Mouse (Mus musculus): ENCODE data around the gene Smco1. TPM values are rescaled to one million over a fixed set of nuclear protein-coding genes. Genes with fewer than 3 reads are reported as not detected.

Smco1 gene
- polyA plus RNA-seq, 1 experiment, result 0.06 TPM

DNA sequence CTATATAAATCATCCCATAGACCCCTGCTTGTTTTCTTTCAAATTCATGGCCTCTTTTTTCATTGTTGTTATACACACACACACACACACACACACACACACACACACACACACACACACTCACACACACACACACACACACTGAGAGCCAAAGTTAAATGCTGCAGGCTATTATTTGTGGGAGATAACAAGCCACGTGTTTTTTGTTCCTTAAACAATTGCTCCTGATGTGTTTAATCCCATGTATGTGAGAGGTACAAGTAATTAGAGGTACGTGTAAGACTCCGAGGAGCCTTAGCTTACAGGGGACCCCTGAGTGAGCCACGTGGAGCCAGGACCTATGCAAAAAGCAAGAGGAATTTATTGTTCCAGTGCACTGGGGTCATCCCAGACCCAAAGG is 40.7 kb downstream of the Smco1 start:
- H3K27ac ChIP-seq (ENCODE audit: insufficient read depth, low read depth, low read length), result peak overlapping the region; percentile 20; the same call in 1 of the 2 replicates
- no peak overlapping the region for H3K4me3 ChIP-seq (ENCODE audit: insufficient read depth, low read depth, low read length)
- no peak for DNase-seq
- WGBS, result 72% methylated on average over 4 of the region's 4 CpGs
- peaks cover 3% of the 10 kb centered on the region; the same call in 1 of the 2 replicates for H3K4me1 ChIP-seq (ENCODE audit: control insufficient read depth, insufficient read depth, low read length)
- no peak for TF ChIP-seq POLR2A (IDR thresholded peaks at IDR 0.05; ENCODE audit: low read depth, low read length)
- TF ChIP-seq CTCF (conservative IDR thresholded peaks at IDR 0.05; ENCODE audit: insufficient read depth, insufficient read length, low read depth, low read length), result no peak
- H3K36me3 ChIP-seq (ENCODE audit: control insufficient read depth, insufficient read depth, low read length), result no peaks in the 10 kb centered on the region
- no peaks in the 10 kb centered on the region for H3K27me3 ChIP-seq (replicated peaks; ENCODE audit: control insufficient read depth, insufficient read depth, low read length)

- WGBS, result 20% methylated on average over 5 of the region's 5 CpGs
- peak; percentile 54 for DNase-seq
- Histone ChIP-seq H3K36me3 (ENCODE audit: control insufficient read depth, insufficient read depth, low read length) (no peaks in the 10 kb centered on the region), H3K27me3 (replicated peaks; ENCODE audit: control insufficient read depth, insufficient read depth, low read length) (no peaks in the 10 kb centered on the region), H3K4me1 (ENCODE audit: control insufficient read depth, insufficient read depth, low read length) (peaks cover 3% of the 10 kb centered on the region; the same call in 1 of the 2 replicates), H3K27ac (ENCODE audit: insufficient read depth, low read depth, low read length) (peak overlapping the region; percentile 40; the same call in 1 of the 2 replicates), H3K4me3 (ENCODE audit: insufficient read depth, low read depth, low read length) (no peak overlapping the region)
- TF ChIP-seq CTCF (conservative IDR thresholded peaks at IDR 0.05; ENCODE audit: insufficient read depth, insufficient read length, low read depth, low read length) (no peak), POLR2A (IDR thresholded peaks at IDR 0.05; ENCODE audit: low read depth, low read length) (no peak)
Measured at GRCm38 (mm10) chr16:32312386-32312785, 41.1 kb downstream of the Smco1 start.

GRCm38 (mm10) chr16:32312859-32313258 is 41.6 kb downstream of the Smco1 start:
- Histone ChIP-seq H3K27ac (ENCODE audit: insufficient read depth, low read depth, low read length) (peak overlapping the region; percentile 40; the same call in 1 of the 2 replicates), H3K4me3 (ENCODE audit: insufficient read depth, low read depth, low read length) (no peak overlapping the region), H3K36me3 (ENCODE audit: control insufficient read depth, insufficient read depth, low read length) (no peaks in the 10 kb centered on the region), H3K4me1 (ENCODE audit: control insufficient read depth, insufficient read depth, low read length) (peaks cover 3% of the 10 kb centered on the region; the same call in 1 of the 2 replicates), H3K27me3 (replicated peaks; ENCODE audit: control insufficient read depth, insufficient read depth, low read length) (no peaks in the 10 kb centered on the region)
- peak; percentile 37 for DNase-seq
- no peak for TF ChIP-seq POLR2A (IDR thresholded peaks at IDR 0.05; ENCODE audit: low read depth, low read length)
- no peak for TF ChIP-seq CTCF (conservative IDR thresholded peaks at IDR 0.05; ENCODE audit: insufficient read depth, insufficient read length, low read depth, low read length)
- WGBS, result 58% methylated on average over 4 of the region's 4 CpGs

DNA sequence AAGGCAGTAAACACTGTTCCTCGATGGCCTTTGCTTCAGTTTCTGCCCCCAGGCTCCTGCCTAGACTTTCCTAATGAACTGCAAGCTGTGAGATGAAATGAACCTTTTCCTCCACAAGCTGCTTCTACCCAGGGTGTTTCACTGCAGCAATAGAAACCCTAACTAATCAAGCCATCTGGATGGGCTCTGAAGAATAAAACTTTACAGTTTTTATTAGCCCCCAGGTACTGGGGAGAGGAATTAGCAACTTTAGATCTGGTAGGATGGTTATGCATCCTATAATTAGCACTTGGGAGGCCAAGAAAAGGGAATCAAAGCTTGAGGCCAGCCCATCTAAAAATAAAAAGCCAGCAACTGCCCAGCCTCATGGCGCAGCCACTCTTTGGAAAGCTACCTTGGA is 45.3 kb downstream of the Smco1 start:
- no peaks in the 10 kb centered on the region for H3K27me3 ChIP-seq (replicated peaks; ENCODE audit: control insufficient read depth, insufficient read depth, low read length)
- no peak overlapping the region for H3K27ac ChIP-seq (ENCODE audit: insufficient read depth, low read depth, low read length)
- 61% methylated on average over 2 of the region's 2 CpGs for WGBS
- H3K4me1 ChIP-seq (ENCODE audit: control insufficient read depth, insufficient read depth, low read length), result peaks cover 3% of the 10 kb centered on the region; the same call in 1 of the 2 replicates
- H3K36me3 ChIP-seq (ENCODE audit: control insufficient read depth, insufficient read depth, low read length), result no peaks in the 10 kb centered on the region
- no peak overlapping the region for H3K4me3 ChIP-seq (ENCODE audit: insufficient read depth, low read depth, low read length)
- TF ChIP-seq CTCF (conservative IDR thresholded peaks at IDR 0.05; ENCODE audit: insufficient read depth, insufficient read length, low read depth, low read length), result no peak
- no peak for TF ChIP-seq POLR2A (IDR thresholded peaks at IDR 0.05; ENCODE audit: low read depth, low read length)
- DNase-seq, result no peak

- TF ChIP-seq POLR2A (IDR thresholded peaks at IDR 0.05; ENCODE audit: low read depth, low read length) (no peak), CTCF (conservative IDR thresholded peaks at IDR 0.05; ENCODE audit: insufficient read depth, insufficient read length, low read depth, low read length) (no peak)
- no peaks in the 10 kb centered on the region for H3K27me3 ChIP-seq (replicated peaks; ENCODE audit: control insufficient read depth, insufficient read depth, low read length)
- H3K4me3 ChIP-seq (ENCODE audit: insufficient read depth, low read depth, low read length), result no peak overlapping the region
- H3K4me1 ChIP-seq (ENCODE audit: control insufficient read depth, insufficient read depth, low read length), result no peaks in the 10 kb centered on the region
- H3K36me3 ChIP-seq (ENCODE audit: control insufficient read depth, insufficient read depth, low read length), result no peaks in the 10 kb centered on the region
- WGBS, result 31% methylated on average over 7 of the region's 7 CpGs
- no peak overlapping the region for H3K27ac ChIP-seq (ENCODE audit: insufficient read depth, low read depth, low read length)
- no peak for DNase-seq
Measured at GRCm38 (mm10) chr16:32323953-32324352, 52.7 kb downstream of the Smco1 start.

Other genes with a start within 250 kb of the Smco1 start
- 15.7 and 18.3 TPM in 2 replicates for gene Pak2, start 192.1 kb upstream of the Smco1 start, polyA plus RNA-seq (2012; rRNA removed)
- gene Pigx, start 171.7 kb upstream of the Smco1 start, polyA plus RNA-seq (2012; rRNA removed), result 29.0 and 33.2 TPM in 2 replicates
- 17.2 and 18.9 TPM in 2 replicates for gene Cep19, start 171.7 kb upstream of the Smco1 start, polyA plus RNA-seq (2012; rRNA removed)
- gene Nrros, start 105.9 kb upstream of the Smco1 start, polyA plus RNA-seq (2012; rRNA removed), result 7.9 and 11.6 TPM in 2 replicates
- gene Bex6, start 91.6 kb upstream of the Smco1 start, polyA plus RNA-seq (2012; rRNA removed), result not detected in 2 replicates
- gene Fbxo45, start 24.3 kb upstream of the Smco1 start, polyA plus RNA-seq (2012; rRNA removed), result 2.7 and 3.5 TPM in 2 replicates
- 5.2 and 6.0 TPM in 2 replicates for gene Wdr53, start 24.2 kb upstream of the Smco1 start, polyA plus RNA-seq (2012; rRNA removed)
- gene Rnf168, start 6.0 kb downstream of the Smco1 start, polyA plus RNA-seq (2012; rRNA removed), result 6.0 and 6.4 TPM in 2 replicates
- gene Ubxn7, start 60.8 kb downstream of the Smco1 start, polyA plus RNA-seq (2012; rRNA removed), result 10.4 and 14.6 TPM in 2 replicates
- gene Tm4sf19, start 129.0 kb downstream of the Smco1 start, polyA plus RNA-seq (2012; rRNA removed), result 0.07 and 0.08 TPM in 2 replicates
- gene Tctex1d2, start 148.2 kb downstream of the Smco1 start, polyA plus RNA-seq (2012; rRNA removed), result 11.1 and 12.0 TPM in 2 replicates
- 42.9 and 43.8 TPM in 2 replicates for gene Pcyt1a, start 159.5 kb downstream of the Smco1 start, polyA plus RNA-seq (2012; rRNA removed)
- gene Slc51a, start 216.4 kb downstream of the Smco1 start, polyA plus RNA-seq (2012; rRNA removed), result 92.3 and 97.3 TPM in 2 replicates
- 0.11 TPM in 1 of 2 replicates, not detected in the other for gene Zdhhc19, start 224.8 kb downstream of the Smco1 start, polyA plus RNA-seq (2012; rRNA removed)

Measured in kidney, adult 2 months (tissue).